Mouse (Mus musculus) myocyte (in vitro differentiated cells): ENCODE measurements around the gene Slc22a29. TPM values are rescaled to one million over a fixed set of nuclear protein-coding genes. Genes with fewer than 3 reads are reported as not detected.

Source experiments
- H3K27me3 ChIP-seq: one replicate; pipeline ENCODE4 v1.6.1; 2011; ENCODE audit not compliant: control insufficient read depth, insufficient read depth, insufficient read length
- H3K36me3 ChIP-seq: one replicate; pipeline ENCODE4 v1.6.1; 2011; ENCODE audit not compliant: control insufficient read depth, insufficient read depth
- H3K4me2 ChIP-seq: one replicate; pipeline ENCODE4 v1.6.1; 2011; ENCODE audit warnings: low read depth, control low read depth
- H3K4me3 ChIP-seq: one replicate; pipeline ENCODE4 v1.5.1; 2011; ENCODE audit warnings: mild to moderate bottlenecking, control low read depth, moderate library complexity
- H3K79me2 ChIP-seq: one replicate; pipeline ENCODE4 v1.6.1; 2011; ENCODE audit not compliant: control insufficient read depth, insufficient read depth
- H3ac ChIP-seq: one replicate; pipeline ENCODE4 v1.6.1; 2011; ENCODE audit not compliant: control insufficient read depth, insufficient read length
- CEBPB ChIP-seq: IDR thresholded peaks from 2 replicates; pipeline ENCODE4 v1.6.1; 2011; ENCODE audit warnings: mild to moderate bottlenecking, moderate library complexity; ENCODE audit not compliant: poor library complexity, insufficient read depth, severe bottlenecking
- E2F4 ChIP-seq: IDR thresholded peaks from one replicate; pipeline ENCODE4 v1.6.1; 2011; ENCODE audit warnings: mild to moderate bottlenecking, control low read depth, moderate library complexity; ENCODE audit not compliant: insufficient read depth
- MAX ChIP-seq: IDR thresholded peaks from one replicate; pipeline ENCODE4 v1.6.1; 2011; ENCODE audit warnings: low read depth, mild to moderate bottlenecking, control low read depth
- MYOD1 ChIP-seq, 3 experiments: IDR thresholded peaks; one replicate each; pipeline ENCODE4 v1.6.1; 2011; ENCODE audit warnings: control low read depth in 2 of 3, low read depth in 2 of 3, mild to moderate bottlenecking in 2 of 3, moderate library complexity in 1 of 3; ENCODE audit not compliant: insufficient read length in 2 of 3, control insufficient read depth in 1 of 3
- MYOG ChIP-seq, 3 experiments: IDR thresholded peaks; one replicate each; pipeline ENCODE4 v1.6.1; 2011; ENCODE audit warnings: control low read depth in 2 of 3, low read depth in 2 of 3, mild to moderate bottlenecking in 2 of 3; ENCODE audit not compliant: insufficient read length in 2 of 3, control insufficient read depth in 1 of 3, insufficient read depth in 1 of 3
- POLR2A ChIP-seq: IDR thresholded peaks from one replicate; pipeline ENCODE4 v1.6.1; 2011; ENCODE audit warnings: low read depth, mild to moderate bottlenecking, control low read depth, moderate library complexity; ENCODE audit not compliant: insufficient read length
- POLR2AphosphoS2 ChIP-seq: IDR thresholded peaks from one replicate; pipeline ENCODE4 v1.6.1; 2011; ENCODE audit warnings: low read depth, control low read depth; ENCODE audit not compliant: insufficient read length
- REST ChIP-seq: IDR thresholded peaks from one replicate; pipeline ENCODE4 v1.6.1; 2011; ENCODE audit warnings: mild to moderate bottlenecking, control low read depth, moderate library complexity; ENCODE audit not compliant: insufficient read depth, insufficient read length
- SRF ChIP-seq: IDR thresholded peaks from one replicate; pipeline ENCODE4 v1.6.1; 2011; ENCODE audit warnings: low read depth; ENCODE audit not compliant: control insufficient read depth, insufficient read length
- TCF12 ChIP-seq: IDR thresholded peaks from one replicate; pipeline ENCODE4 v1.6.1; 2011; ENCODE audit warnings: mild to moderate bottlenecking, control low read depth; ENCODE audit not compliant: poor library complexity, insufficient read depth, severe bottlenecking
- TCF3 ChIP-seq: IDR thresholded peaks from one replicate; pipeline ENCODE4 v1.6.1; 2011; ENCODE audit warnings: low read depth, control low read depth; ENCODE audit not compliant: insufficient read length
- USF1 ChIP-seq: IDR thresholded peaks from one replicate; pipeline ENCODE4 v1.6.1; 2011; ENCODE audit warnings: low read depth, mild to moderate bottlenecking, control low read depth, moderate library complexity
- polyA plus RNA-seq: library from polyadenylated mRNA; unstranded; fragments of >200 nt; fragmentation: generic; extraction: Trizol; gene quantifications from one replicate; pipeline ENCODE4 v1.2.1, GENCODE M21; 2012; ENCODE audit warnings: missing spikeins

Gene Slc22a29
- not detected for polyA plus RNA-seq

DNA sequence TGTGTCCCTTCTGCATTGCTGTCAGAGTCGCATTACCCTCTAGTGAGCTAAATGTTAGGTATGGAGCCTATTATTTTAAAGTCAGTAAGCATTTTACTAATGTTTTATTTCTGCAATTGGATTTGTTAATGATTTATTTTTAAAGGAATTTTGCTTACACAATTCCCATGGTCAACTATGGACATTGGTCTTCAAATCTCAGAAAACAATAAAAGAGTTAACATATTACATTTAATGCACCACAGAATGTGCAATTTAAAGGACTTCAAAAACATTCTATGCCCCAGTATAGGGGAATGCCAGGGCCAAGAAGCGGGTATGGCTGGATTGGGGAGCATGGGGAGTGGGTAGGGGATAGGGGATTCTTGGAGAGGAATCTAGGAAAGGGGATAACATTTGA lies at the start of gene Slc22a29:
Gene Slc22a29 (minus strand): TSS at position 101 of the 400 bp plus-strand sequence.
- Histone ChIP-seq H3ac (no peak within 1 kb of the TSS), H3K79me2 (no peaks in the 10 kb centered on the region), H3K4me2 (no peak within 1 kb of the TSS), H3K36me3 (no peaks in the 10 kb centered on the region), H3K27me3 (no peaks in the 10 kb centered on the region), H3K4me3 (no peak within 1 kb of the TSS)
- no peak for TF ChIP-seq TCF3
- TF ChIP-seq MYOD1 (IDR thresholded peaks at IDR 0.05; ENCODE audit: control insufficient read depth in 1 of 3, insufficient read length in 2 of 3, low read depth in 2 of 3), result no peak

DNA sequence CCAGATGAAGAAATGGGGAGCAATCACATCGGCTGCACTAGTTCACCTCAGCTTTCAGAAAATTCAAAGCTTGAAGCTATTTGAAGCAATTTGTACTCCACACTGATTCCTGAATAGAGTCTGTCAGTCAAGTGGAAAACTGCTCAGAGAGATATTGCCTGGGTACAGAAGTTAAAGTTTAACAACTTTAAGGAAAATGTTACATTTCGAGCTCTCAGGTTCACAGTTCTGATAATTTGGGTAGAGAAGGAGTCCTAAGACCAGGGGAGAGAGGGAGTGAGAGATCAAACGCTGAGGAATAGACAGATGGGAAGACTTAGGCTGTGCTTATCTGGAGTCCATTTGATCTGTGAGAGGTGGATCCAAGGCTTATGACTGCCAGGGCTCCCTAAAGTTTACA lies 46.6 kb upstream of the Slc22a29 start:
- H3K4me3 ChIP-seq, result no peak overlapping the region
- no peak for TF ChIP-seq POLR2AphosphoS2
- TF ChIP-seq E2F4, result no peak
- no peak for TF ChIP-seq POLR2A
- no peak for TF ChIP-seq MYOD1 (IDR thresholded peaks at IDR 0.05; ENCODE audit: control insufficient read depth in 1 of 3, insufficient read length in 2 of 3, low read depth in 2 of 3)
- TF ChIP-seq USF1, result no peak
- no peak for TF ChIP-seq TCF12
- TF ChIP-seq MYOG (IDR thresholded peaks at IDR 0.05; ENCODE audit: control insufficient read depth in 1 of 3, insufficient read depth in 1 of 3, insufficient read length in 2 of 3, low read depth in 2 of 3), result no peak
- TF ChIP-seq REST, result no peak
- no peak for TF ChIP-seq TCF3
- TF ChIP-seq CEBPB, result no peak
- no peak for TF ChIP-seq MAX
- no peak for TF ChIP-seq SRF
- no peak overlapping the region for H3K4me2 ChIP-seq
- H3K79me2 ChIP-seq, result no peaks in the 10 kb centered on the region
- H3K27me3 ChIP-seq, result no peaks in the 10 kb centered on the region
- H3ac ChIP-seq, result no peak overlapping the region
- no peaks in the 10 kb centered on the region for H3K36me3 ChIP-seq

DNA sequence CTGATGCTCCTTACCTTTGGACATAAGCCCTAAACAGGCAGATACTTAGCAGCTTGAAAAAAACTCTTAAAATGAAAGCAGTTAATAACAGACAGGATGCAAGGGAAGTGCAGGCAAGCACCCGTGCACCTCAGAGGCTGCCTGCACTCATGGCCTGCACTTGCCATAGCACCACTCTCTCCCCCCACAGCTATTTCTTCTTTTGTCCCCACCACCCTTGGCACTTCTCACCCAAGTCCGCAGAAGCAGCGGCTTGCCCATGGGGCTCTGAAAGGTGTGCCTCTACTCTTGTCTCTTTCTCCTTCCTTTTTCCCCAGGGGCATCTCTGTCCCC lies 34.0 kb upstream of the Slc22a29 start:
- no peak overlapping the region for H3K4me2 ChIP-seq
- no peaks in the 10 kb centered on the region for H3K36me3 ChIP-seq
- H3K79me2 ChIP-seq, result no peaks in the 10 kb centered on the region
- H3K27me3 ChIP-seq, result no peaks in the 10 kb centered on the region
- H3ac ChIP-seq, result no peak overlapping the region
- TF ChIP-seq TCF12, result no peak
- TF ChIP-seq POLR2AphosphoS2, result no peak
- TF ChIP-seq MYOG (IDR thresholded peaks at IDR 0.05; ENCODE audit: control insufficient read depth in 1 of 3, insufficient read depth in 1 of 3, insufficient read length in 2 of 3, low read depth in 2 of 3), result no peak
- TF ChIP-seq USF1, result no peak
- no peak for TF ChIP-seq CEBPB
- TF ChIP-seq MYOD1 (IDR thresholded peaks at IDR 0.05; ENCODE audit: control insufficient read depth in 1 of 3, insufficient read length in 2 of 3, low read depth in 2 of 3), result no peak
- TF ChIP-seq TCF3, result no peak
- TF ChIP-seq E2F4, result no peak
- no peak for TF ChIP-seq REST
- TF ChIP-seq SRF, result no peak
- no peak for TF ChIP-seq MAX
- TF ChIP-seq POLR2A, result no peak
- no peak overlapping the region for H3K4me3 ChIP-seq

DNA sequence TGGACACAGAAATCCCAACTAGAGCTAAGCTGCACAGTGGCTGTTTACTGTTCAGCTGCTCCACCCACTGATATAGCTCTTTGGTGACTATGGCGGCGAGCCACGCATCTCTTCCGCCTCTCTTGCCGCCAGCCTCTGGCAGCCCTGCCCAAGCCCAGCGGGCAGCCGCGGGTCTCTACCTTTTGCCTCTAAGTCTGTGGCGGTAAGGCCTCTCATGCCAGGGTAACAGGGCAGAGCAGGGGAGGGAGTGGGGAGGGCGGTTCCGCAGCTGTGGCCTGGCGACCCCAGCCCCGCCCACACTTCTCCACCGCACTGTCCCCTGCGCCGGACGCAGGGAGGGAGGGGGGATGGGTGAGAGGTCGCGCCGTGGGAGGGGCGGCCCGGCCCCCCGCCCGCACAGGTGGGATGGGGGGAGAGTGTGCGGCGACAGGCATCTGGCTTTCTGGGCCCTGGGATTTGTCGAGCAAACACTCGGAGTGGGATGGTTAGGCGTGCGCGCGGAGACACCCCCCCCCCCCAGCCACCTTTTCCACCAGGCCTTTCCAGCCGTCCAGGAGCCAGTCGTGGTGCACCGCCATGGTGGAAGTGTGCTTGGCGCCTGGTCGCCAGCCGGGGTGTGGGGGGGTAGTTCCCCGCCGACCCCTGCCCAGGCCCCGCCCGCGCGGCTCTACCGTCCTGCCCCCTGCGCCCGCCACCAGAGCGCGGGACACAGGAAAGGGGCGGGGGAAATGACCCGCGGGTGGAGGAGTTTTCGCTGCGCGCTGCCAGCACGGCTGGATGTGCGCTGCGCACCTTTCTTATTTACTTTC lies 33.4 kb upstream of the Slc22a29 start:
- Histone ChIP-seq H3K4me2 (no peak overlapping the region), H3K27me3 (no peaks in the 10 kb centered on the region), H3K36me3 (no peaks in the 10 kb centered on the region), H3K79me2 (no peaks in the 10 kb centered on the region), H3ac (no peak overlapping the region), H3K4me3 (no peak overlapping the region)
- TF ChIP-seq CEBPB (no peak), USF1 (no peak), E2F4 (no peak), POLR2AphosphoS2 (no peak), MAX (no peak), TCF12 (no peak), SRF (no peak), MYOG (IDR thresholded peaks at IDR 0.05; ENCODE audit: control insufficient read depth in 1 of 3, insufficient read depth in 1 of 3, insufficient read length in 2 of 3, low read depth in 2 of 3) (no peak), MYOD1 (IDR thresholded peaks at IDR 0.05; ENCODE audit: control insufficient read depth in 1 of 3, insufficient read length in 2 of 3, low read depth in 2 of 3) (no peak), POLR2A (no peak), TCF3 (no peak), REST (no peak)

DNA sequence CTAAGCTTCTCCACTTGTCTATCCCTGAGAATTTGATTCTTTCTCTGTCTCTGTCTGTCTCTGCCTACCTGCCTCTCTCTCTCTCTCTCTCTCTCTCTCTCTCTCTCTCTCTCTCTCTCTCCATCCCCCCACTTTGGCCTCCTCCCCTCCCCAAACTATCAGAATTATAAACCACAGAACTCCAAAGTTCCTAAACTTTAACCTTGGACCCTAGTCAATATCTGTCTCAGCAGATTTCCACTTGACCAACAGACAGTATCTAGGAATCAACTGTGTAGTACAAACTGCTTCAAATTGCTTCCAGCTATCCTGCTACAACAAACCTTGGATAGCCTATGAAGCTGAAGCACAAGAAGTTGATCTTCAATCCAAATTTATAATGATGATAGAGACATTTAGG lies 10.2 kb upstream of the Slc22a29 start:
- TF ChIP-seq MAX (no peak), MYOG (IDR thresholded peaks at IDR 0.05; ENCODE audit: control insufficient read depth in 1 of 3, insufficient read depth in 1 of 3, insufficient read length in 2 of 3, low read depth in 2 of 3) (no peak), USF1 (no peak), TCF3 (no peak), SRF (no peak), MYOD1 (IDR thresholded peaks at IDR 0.05; ENCODE audit: control insufficient read depth in 1 of 3, insufficient read length in 2 of 3, low read depth in 2 of 3) (no peak), CEBPB (no peak), POLR2AphosphoS2 (no peak)
- no peaks in the 10 kb centered on the region for H3K27me3 ChIP-seq
- no peaks in the 10 kb centered on the region for H3K36me3 ChIP-seq
- no peak overlapping the region for H3ac ChIP-seq
- H3K4me3 ChIP-seq, result no peak overlapping the region
- H3K4me2 ChIP-seq, result no peak overlapping the region
- no peaks in the 10 kb centered on the region for H3K79me2 ChIP-seq
